ENCODE assay signal across 9 mouse cellular contexts in genomic region chr13:23437908-23438307, GRCm38 (mm10). TPM values are rescaled to one million over a fixed set of nuclear protein-coding genes. Genes with fewer than 3 reads are reported as not detected.
DNase-seq lines count a peak whose midpoint lies in the region; ATAC-seq and TF ChIP-seq lines count a peak whose summit lies in the region.
"Had no signal": no experiment of that assay in that cellular context is flagged by ENCODE, and none has a peak within 500 bp of the region (broad histone marks: within the 10 kb centered on the region; RNA-seq: fewer than 3 reads in every experiment).

No protein-coding gene starts in this region.

- no peak for TF ChIP-seq CTCF in G1E (IDR thresholded peaks at IDR 0.05; ENCODE audit: low read depth, low read length)
- no peak for TF ChIP-seq CTCF in lung, postnatal 0 days (IDR thresholded peaks at IDR 0.05)

- H3K27ac ChIP-seq in hindbrain, embryonic 11.5 days (ENCODE audit: low read depth, low read length), result no peak overlapping the region
- peak overlapping the region; percentile 78 for H3K27ac ChIP-seq in lung, postnatal 0 days (ENCODE audit: low read length)

- peak overlapping the region; percentile 51; the same call in 1 of the 2 replicates for H3K9ac ChIP-seq in hindbrain, embryonic 11.5 days (ENCODE audit: low read depth, low read length)
- peak overlapping the region; percentile 58 for H3K9ac ChIP-seq in lung, postnatal 0 days (replicated peaks; ENCODE audit: low read depth)

- no peaks in the 10 kb centered on the region for H3K9me3 ChIP-seq in G1E (replicated peaks)
- no peaks in the 10 kb centered on the region for H3K9me3 ChIP-seq in hindbrain, embryonic 11.5 days (ENCODE audit: control insufficient read depth, low read length)
- no peaks in the 10 kb centered on the region for H3K9me3 ChIP-seq in lung, postnatal 0 days (ENCODE audit: low read length)

- H3K36me3 ChIP-seq in G1E (replicated peaks), result no peaks in the 10 kb centered on the region
- no peaks in the 10 kb centered on the region for H3K36me3 ChIP-seq in hindbrain, embryonic 11.5 days (ENCODE audit: control insufficient read depth, insufficient read depth, low read length)
- no peaks in the 10 kb centered on the region for H3K36me3 ChIP-seq in lung, postnatal 0 days (ENCODE audit: insufficient read depth, low read length)

- peak overlapping the region; percentile 67 for H3K4me3 ChIP-seq in G1E (ENCODE audit: low read depth, low read length)
- peak overlapping the region; percentile 51 for H3K4me3 ChIP-seq in hindbrain, embryonic 11.5 days (ENCODE audit: low read depth, low read length)
- peak overlapping the region; percentile 59 for H3K4me3 ChIP-seq in lung, postnatal 0 days (ENCODE audit: low read depth, low read length)

- H3K27me3 ChIP-seq in G1E (ENCODE audit: insufficient read depth, low read length), result no peaks in the 10 kb centered on the region
- no peaks in the 10 kb centered on the region for H3K27me3 ChIP-seq in hindbrain, embryonic 11.5 days (ENCODE audit: control insufficient read depth, insufficient read depth, low read length)
- H3K27me3 ChIP-seq in lung, postnatal 0 days (replicated peaks; ENCODE audit: insufficient read depth, low read length), result no peaks in the 10 kb centered on the region

- DNase-seq in G1E (ENCODE audit: low spot score), result no peak
- DNase-seq in cerebellum, adult 9-10 months, result peak; percentile 96
- DNase-seq in frontal cortex, adult 2 months (ENCODE audit: extremely low spot score in 1 of 2, low spot score in 1 of 2), result peak; percentile 81 to 99
- DNase-seq in hindbrain, embryonic 11.5 days (ENCODE audit: low spot score), result peak; percentile 89
- DNase-seq in layer of hippocampus, postnatal 10 days (ENCODE audit: low spot score in 2 of 2), result peak; percentile 87 to 92
- DNase-seq in lung, postnatal 0 days (ENCODE audit: low spot score), result peak; percentile 81
- peak; percentile 80 for DNase-seq in ovary, postnatal 10 days (ENCODE audit: low spot score)
- DNase-seq in thymus, postnatal 25 days, result peak; percentile 88

- peaks cover 43% of the 10 kb centered on the region for H3K4me1 ChIP-seq in G1E (ENCODE audit: insufficient read depth, low read depth, low read length)
- no peaks in the 10 kb centered on the region for H3K4me1 ChIP-seq in hindbrain, embryonic 11.5 days (replicated peaks; ENCODE audit: control insufficient read depth, insufficient read depth, low read length)
- H3K4me1 ChIP-seq in lung, postnatal 0 days (ENCODE audit: insufficient read depth, low read depth, low read length), result peaks cover 4% of the 10 kb centered on the region; the same call in 1 of the 2 replicates

- peak; percentile 31; the same call in 1 of the 2 replicates for ATAC-seq in G1E (ENCODE audit: extremely low read depth, insufficient number of reproducible peaks, low FRiP score, poor library complexity, severe bottlenecking)
- peak; percentile 91 for ATAC-seq in hindbrain, embryonic 11.5 days (ENCODE audit: low FRiP score)
- ATAC-seq in lung, postnatal 0 days, result peak; percentile 83

- H3K4me2 ChIP-seq in hindbrain, embryonic 11.5 days (replicated peaks; ENCODE audit: low read depth, low read length), result peak overlapping the region; percentile 56
- H3K4me2 ChIP-seq in lung, postnatal 0 days (replicated peaks; ENCODE audit: low read depth, low read length), result peak overlapping the region; percentile 58

- under 1% methylated on average over 17 of the region's 17 CpGs for WGBS in hindbrain, embryonic 11.5 days
- under 1% methylated on average over 17 of the region's 17 CpGs for WGBS in lung, postnatal 0 days

- TF ChIP-seq EP300 in lung, postnatal 0 days (IDR thresholded peaks at IDR 0.05), result no peak

RNA-seq across cellular contexts. Expression of gene Abt1, which starts 14.2 kb away (rescaled TPM):
- total RNA-seq in G1E (2014; fragmentation: Nextera tagmentation) (3.7 and 4.0 TPM in 2 replicates), G1E (2017) (9.5 and 11.4 TPM in 2 replicates)
- polyA plus RNA-seq in G1E (2012), result 6.5 and 6.9 TPM in 2 replicates
- 7.6 TPM in 2 replicates for polyA plus RNA-seq in frontal cortex, adult 2 months (2012; rRNA removed)
- 12.1 and 13.4 TPM in 2 replicates for polyA plus RNA-seq in hindbrain, embryonic 11.5 days (2014; fragmentation: Nextera tagmentation; extraction: Ambion mirVana)
- 1 to 10 TPM; 7.0 to 7.5 TPM for total RNA-seq in layer of hippocampus, postnatal 10 days (2021)
- polyA plus RNA-seq in lung, postnatal 0 days (2015; fragmentation: Nextera tagmentation; extraction: Ambion mirVana), result 8.4 and 8.7 TPM in 2 replicates

RNA-seq across cellular contexts. Expression of gene Btn1a1, which starts 27.8 kb away (rescaled TPM):
- 18.3 and 31.6 TPM in 2 replicates for total RNA-seq in G1E (2014; fragmentation: Nextera tagmentation)
- total RNA-seq in G1E (2017), result 0.82 and 1.5 TPM in 2 replicates
- 0.75 and 0.80 TPM in 2 replicates for polyA plus RNA-seq in G1E (2012)
- polyA plus RNA-seq in frontal cortex, adult 2 months (2012; rRNA removed), result 0.06 and 0.13 TPM in 2 replicates
- not detected in 2 replicates for polyA plus RNA-seq in hindbrain, embryonic 11.5 days (2014; fragmentation: Nextera tagmentation; extraction: Ambion mirVana)
- total RNA-seq in layer of hippocampus, postnatal 10 days (2021), result not detected
- 0.14 and 0.21 TPM in 2 replicates for polyA plus RNA-seq in lung, postnatal 0 days (2015; fragmentation: Nextera tagmentation; extraction: Ambion mirVana)

RNA-seq across cellular contexts. Expression of gene Btn2a2, which starts 50.7 kb away (rescaled TPM):
- total RNA-seq in G1E (2014; fragmentation: Nextera tagmentation) (not detected in 2 replicates), G1E (2017) (0.06 and 0.22 TPM in 2 replicates)
- not detected in 2 replicates for polyA plus RNA-seq in G1E (2012)
- polyA plus RNA-seq in frontal cortex, adult 2 months (2012; rRNA removed), result 0.38 and 0.46 TPM in 2 replicates
- 0.15 and 0.18 TPM in 2 replicates for polyA plus RNA-seq in hindbrain, embryonic 11.5 days (2014; fragmentation: Nextera tagmentation; extraction: Ambion mirVana)
- under 1 TPM; 0.53 to 0.58 TPM for total RNA-seq in layer of hippocampus, postnatal 10 days (2021)
- 0.06 and 0.07 TPM in 2 replicates for polyA plus RNA-seq in lung, postnatal 0 days (2015; fragmentation: Nextera tagmentation; extraction: Ambion mirVana)
- polyA plus RNA-seq: gonadal fat pad, adult 2 months had no signal

Comparison
In these comparisons a context has a peak if more than half of its experiments do, and no peak if none do; other contexts are left out.
1. ATAC-seq: peak in every context shown above with its lines; median percentile 91 in hindbrain, embryonic 11.5 days; 83 in lung, postnatal 0 days; 31 in G1E.